Mouse (Mus musculus) myocyte (in vitro differentiated cells): ENCODE measurements around the gene Arhgap6. TPM values are rescaled to one million over a fixed set of nuclear protein-coding genes. Genes with fewer than 3 reads are reported as not detected.
"Not testable (repeated sequence)": the region's sequence is repeated elsewhere in the genome, so short reads cannot be mapped to it uniquely, and the experiment has no call there.

Source experiments
- H3K27me3 ChIP-seq: one replicate; pipeline ENCODE4 v1.6.1; 2011; ENCODE audit not compliant: control insufficient read depth, insufficient read depth, insufficient read length
- H3K36me3 ChIP-seq: one replicate; pipeline ENCODE4 v1.6.1; 2011; ENCODE audit not compliant: control insufficient read depth, insufficient read depth
- H3K4me2 ChIP-seq: one replicate; pipeline ENCODE4 v1.6.1; 2011; ENCODE audit warnings: low read depth, control low read depth
- H3K4me3 ChIP-seq: one replicate; pipeline ENCODE4 v1.5.1; 2011; ENCODE audit warnings: mild to moderate bottlenecking, control low read depth, moderate library complexity
- H3K79me2 ChIP-seq: one replicate; pipeline ENCODE4 v1.6.1; 2011; ENCODE audit not compliant: control insufficient read depth, insufficient read depth
- H3ac ChIP-seq: one replicate; pipeline ENCODE4 v1.6.1; 2011; ENCODE audit not compliant: control insufficient read depth, insufficient read length
- CEBPB ChIP-seq: IDR thresholded peaks from 2 replicates; pipeline ENCODE4 v1.6.1; 2011; ENCODE audit warnings: mild to moderate bottlenecking, moderate library complexity; ENCODE audit not compliant: poor library complexity, insufficient read depth, severe bottlenecking
- E2F4 ChIP-seq: IDR thresholded peaks from one replicate; pipeline ENCODE4 v1.6.1; 2011; ENCODE audit warnings: mild to moderate bottlenecking, control low read depth, moderate library complexity; ENCODE audit not compliant: insufficient read depth
- MAX ChIP-seq: IDR thresholded peaks from one replicate; pipeline ENCODE4 v1.6.1; 2011; ENCODE audit warnings: low read depth, mild to moderate bottlenecking, control low read depth
- MYOD1 ChIP-seq, 3 experiments: IDR thresholded peaks; one replicate each; pipeline ENCODE4 v1.6.1; 2011; ENCODE audit warnings: control low read depth in 2 of 3, low read depth in 2 of 3, mild to moderate bottlenecking in 2 of 3, moderate library complexity in 1 of 3; ENCODE audit not compliant: insufficient read length in 2 of 3, control insufficient read depth in 1 of 3
- MYOG ChIP-seq, 3 experiments: IDR thresholded peaks; one replicate each; pipeline ENCODE4 v1.6.1; 2011; ENCODE audit warnings: control low read depth in 2 of 3, low read depth in 2 of 3, mild to moderate bottlenecking in 2 of 3; ENCODE audit not compliant: insufficient read length in 2 of 3, control insufficient read depth in 1 of 3, insufficient read depth in 1 of 3
- POLR2A ChIP-seq: IDR thresholded peaks from one replicate; pipeline ENCODE4 v1.6.1; 2011; ENCODE audit warnings: low read depth, mild to moderate bottlenecking, control low read depth, moderate library complexity; ENCODE audit not compliant: insufficient read length
- POLR2AphosphoS2 ChIP-seq: IDR thresholded peaks from one replicate; pipeline ENCODE4 v1.6.1; 2011; ENCODE audit warnings: low read depth, control low read depth; ENCODE audit not compliant: insufficient read length
- REST ChIP-seq: IDR thresholded peaks from one replicate; pipeline ENCODE4 v1.6.1; 2011; ENCODE audit warnings: mild to moderate bottlenecking, control low read depth, moderate library complexity; ENCODE audit not compliant: insufficient read depth, insufficient read length
- SRF ChIP-seq: IDR thresholded peaks from one replicate; pipeline ENCODE4 v1.6.1; 2011; ENCODE audit warnings: low read depth; ENCODE audit not compliant: control insufficient read depth, insufficient read length
- TCF12 ChIP-seq: IDR thresholded peaks from one replicate; pipeline ENCODE4 v1.6.1; 2011; ENCODE audit warnings: mild to moderate bottlenecking, control low read depth; ENCODE audit not compliant: poor library complexity, insufficient read depth, severe bottlenecking
- TCF3 ChIP-seq: IDR thresholded peaks from one replicate; pipeline ENCODE4 v1.6.1; 2011; ENCODE audit warnings: low read depth, control low read depth; ENCODE audit not compliant: insufficient read length
- USF1 ChIP-seq: IDR thresholded peaks from one replicate; pipeline ENCODE4 v1.6.1; 2011; ENCODE audit warnings: low read depth, mild to moderate bottlenecking, control low read depth, moderate library complexity
- polyA plus RNA-seq: library from polyadenylated mRNA; unstranded; fragments of >200 nt; fragmentation: generic; extraction: Trizol; gene quantifications from one replicate; pipeline ENCODE4 v1.2.1, GENCODE M21; 2012; ENCODE audit warnings: missing spikeins

Arhgap6 gene
- polyA plus RNA-seq, 1 experiment = 0.40 TPM

DNA sequence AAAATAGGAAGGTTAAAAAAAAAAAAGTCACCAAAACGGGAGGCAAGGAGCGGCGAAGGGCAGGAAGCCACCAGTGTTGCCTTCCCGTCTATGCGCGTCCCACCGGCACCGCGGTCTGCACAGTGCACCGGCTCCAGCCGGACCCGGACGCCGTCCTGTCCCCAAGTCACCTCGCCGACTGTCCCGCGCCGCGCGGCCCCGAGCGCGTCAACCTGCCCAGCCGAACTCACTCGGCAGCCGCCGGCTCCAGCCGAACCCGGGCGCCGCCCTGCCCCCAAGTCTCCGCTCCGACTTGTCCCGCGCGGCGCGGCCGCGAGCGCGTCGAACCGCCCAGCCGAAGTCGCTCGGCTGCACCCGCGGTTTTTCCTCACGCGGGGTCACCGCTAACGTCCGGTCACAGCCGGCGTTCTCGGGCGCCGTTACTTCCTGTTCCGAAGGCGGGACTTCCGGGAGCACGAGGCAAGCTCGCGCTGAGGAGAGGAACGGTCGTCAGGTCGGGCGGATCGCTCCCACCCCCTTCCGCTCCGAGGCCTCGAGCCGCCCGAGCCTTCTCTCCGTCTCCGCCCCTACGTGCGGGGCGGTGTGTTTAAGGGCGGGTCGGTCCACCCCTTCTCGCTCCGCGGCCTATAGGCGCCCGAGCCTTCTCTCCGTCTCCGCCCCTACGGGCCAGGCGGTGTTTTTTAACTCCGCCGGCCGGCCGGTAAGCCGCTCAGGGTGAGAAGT lies 525.2 kb downstream of the Arhgap6 start, which contains the start of gene Hccs:
Hccs (minus strand) TSS at position 428 of the 723 bp plus-strand sequence.
- Histone ChIP-seq H3ac (peak within 1 kb of the TSS; percentile 49), H3K27me3 (no peaks in the 10 kb centered on the region), H3K36me3 (peaks cover 8% of the 10 kb centered on the region), H3K4me3 (peak within 1 kb of the TSS; percentile 40), H3K79me2 (no peaks in the 10 kb centered on the region), H3K4me2 (peak within 1 kb of the TSS; percentile 75)
- TF ChIP-seq MYOD1 (IDR thresholded peaks at IDR 0.05; ENCODE audit: control insufficient read depth in 1 of 3, insufficient read length in 2 of 3, low read depth in 2 of 3) = peak in 1 of 3 experiments; percentile 11
- TF ChIP-seq POLR2A = peak; percentile 50
- TF ChIP-seq MAX = no peak
- peak; percentile 80 for TF ChIP-seq E2F4

DNA sequence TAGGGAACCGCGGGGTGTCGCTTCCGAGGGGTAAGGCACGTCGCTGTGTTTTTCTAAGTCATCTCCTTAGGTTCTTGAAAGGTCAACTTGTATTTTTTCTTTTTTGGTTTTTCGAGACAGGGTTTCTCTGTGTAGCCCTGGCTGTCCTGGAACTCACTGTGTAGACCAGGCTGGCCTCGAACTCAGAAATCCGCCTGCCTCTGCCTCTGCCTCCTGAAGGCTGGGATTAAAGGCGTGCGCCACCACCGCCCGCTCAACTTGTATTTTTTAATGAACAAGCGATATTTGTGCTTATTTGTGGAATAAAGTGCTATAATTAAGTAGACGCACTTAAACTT lies 525.7 kb downstream of the Arhgap6 start:
- H3K79me2 ChIP-seq = not testable (repeated sequence)

DNA sequence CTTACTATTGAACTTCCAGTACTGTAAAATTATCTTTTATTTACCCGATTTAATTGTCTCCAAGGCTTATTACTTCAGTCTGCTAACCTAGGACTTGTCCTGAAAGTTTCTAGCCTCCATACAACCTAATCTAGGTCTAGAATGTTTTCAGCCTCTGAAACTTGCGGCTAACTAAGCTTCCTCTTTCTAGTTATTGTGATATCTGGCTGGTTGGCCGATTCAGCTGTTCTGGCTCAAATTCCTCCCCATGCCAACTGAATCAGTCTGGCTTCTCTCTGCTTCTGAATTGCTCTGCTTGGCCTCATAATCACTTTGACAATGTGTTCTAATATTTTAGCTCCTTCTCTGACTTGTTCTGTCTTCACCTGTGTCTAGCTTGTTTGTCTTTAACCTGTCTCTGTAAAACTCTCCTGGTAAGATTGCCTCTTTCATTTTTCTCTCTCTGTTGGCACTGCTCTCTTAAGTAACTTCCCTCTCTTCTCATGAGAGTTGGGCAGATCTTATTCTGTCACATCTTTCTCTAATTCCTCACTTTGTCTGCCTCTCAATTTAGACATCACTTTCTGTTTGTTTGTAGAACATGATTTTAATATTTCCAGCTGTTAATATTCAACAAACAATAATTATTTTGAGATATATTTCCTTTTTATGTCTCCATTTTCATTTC lies 531.2 kb downstream of the Arhgap6 start:
- TF ChIP-seq E2F4 (no peak), CEBPB (no peak), POLR2AphosphoS2 (no peak), POLR2A (no peak), USF1 (no peak), MAX (no peak), MYOD1 (IDR thresholded peaks at IDR 0.05; ENCODE audit: control insufficient read depth in 1 of 3, insufficient read length in 2 of 3, low read depth in 2 of 3) (no peak), SRF (no peak), MYOG (IDR thresholded peaks at IDR 0.05; ENCODE audit: control insufficient read depth in 1 of 3, insufficient read depth in 1 of 3, insufficient read length in 2 of 3, low read depth in 2 of 3) (no peak), TCF3 (no peak), REST (no peak), TCF12 (no peak)
- H3K4me3 ChIP-seq = no peak overlapping the region
- H3K79me2 ChIP-seq = no peaks in the 10 kb centered on the region
- no peaks in the 10 kb centered on the region for H3K27me3 ChIP-seq
- H3K36me3 ChIP-seq = no peaks in the 10 kb centered on the region
- no peak overlapping the region for H3ac ChIP-seq
- no peak overlapping the region for H3K4me2 ChIP-seq

More for the DNA sequence above, 525.7 kb downstream of the Arhgap6 start:
- Histone ChIP-seq H3ac (peak overlapping the region; percentile 49), H3K4me3 (peak overlapping the region; percentile 40), H3K4me2 (peak overlapping the region; percentile 48)
- H3K27me3 ChIP-seq, H3K36me3 ChIP-seq: not testable (repeated sequence)

DNA sequence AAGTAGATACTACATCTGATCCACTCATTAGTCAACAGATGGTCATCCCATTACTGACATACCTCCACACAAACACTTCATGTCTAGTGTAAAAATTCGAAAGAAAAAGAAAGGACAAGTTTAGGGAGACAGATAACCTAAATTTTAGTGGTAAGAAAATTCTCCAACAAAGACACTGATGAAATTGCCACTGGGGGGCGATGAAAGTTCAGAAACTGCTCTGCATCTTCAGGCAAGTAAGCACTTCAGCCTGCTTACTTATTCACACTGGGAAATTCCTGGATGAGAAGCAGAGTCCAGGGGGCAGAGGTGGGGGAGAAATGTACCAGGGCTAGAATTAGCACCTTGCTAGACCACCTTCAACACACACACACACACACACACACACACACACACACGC lies 537.4 kb downstream of the Arhgap6 start:
- H3K79me2 ChIP-seq = no peaks in the 10 kb centered on the region
- H3ac ChIP-seq = no peak overlapping the region
- no peaks in the 10 kb centered on the region for H3K27me3 ChIP-seq
- no peak for TF ChIP-seq CEBPB
- no peak for TF ChIP-seq SRF
- no peak for TF ChIP-seq TCF12
- TF ChIP-seq MAX = no peak
- no peak for TF ChIP-seq MYOG (IDR thresholded peaks at IDR 0.05; ENCODE audit: control insufficient read depth in 1 of 3, insufficient read depth in 1 of 3, insufficient read length in 2 of 3, low read depth in 2 of 3)
- TF ChIP-seq TCF3 = no peak
- no peak for TF ChIP-seq USF1
- TF ChIP-seq E2F4 = no peak
- no peak for TF ChIP-seq POLR2AphosphoS2
- no peak for TF ChIP-seq MYOD1 (IDR thresholded peaks at IDR 0.05; ENCODE audit: control insufficient read depth in 1 of 3, insufficient read length in 2 of 3, low read depth in 2 of 3)
- no peak for TF ChIP-seq REST
- TF ChIP-seq POLR2A = no peak
- no peak overlapping the region for H3K4me2 ChIP-seq
- H3K36me3 ChIP-seq = no peaks in the 10 kb centered on the region
- H3K4me3 ChIP-seq = no peak overlapping the region

DNA sequence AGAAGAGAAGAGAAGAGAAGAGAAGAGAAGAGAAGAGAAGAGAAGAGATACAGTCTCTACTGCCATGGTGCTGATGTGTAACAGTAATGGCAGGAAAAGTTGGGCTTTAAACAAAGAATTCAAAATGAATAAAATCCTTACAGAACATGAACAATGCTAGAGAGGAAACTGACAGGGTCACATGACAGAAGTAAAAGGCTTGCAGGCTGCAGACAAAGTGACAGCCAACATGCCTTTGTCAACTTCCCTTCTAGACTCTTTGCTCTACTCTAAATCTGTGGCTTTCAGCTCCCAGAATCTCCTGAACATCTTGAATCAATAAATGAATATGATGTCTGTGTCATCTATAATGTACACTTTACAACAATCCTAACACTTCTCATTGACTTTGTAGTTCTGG lies 542.7 kb downstream of the Arhgap6 start:
- Histone ChIP-seq H3K36me3 (no peaks in the 10 kb centered on the region), H3K4me3 (no peak overlapping the region), H3K27me3 (no peaks in the 10 kb centered on the region), H3K4me2 (no peak overlapping the region), H3ac (no peak overlapping the region), H3K79me2 (no peaks in the 10 kb centered on the region)
- TF ChIP-seq CEBPB (no peak), SRF (no peak), POLR2A (no peak), MYOD1 (IDR thresholded peaks at IDR 0.05; ENCODE audit: control insufficient read depth in 1 of 3, insufficient read length in 2 of 3, low read depth in 2 of 3) (no peak), MYOG (IDR thresholded peaks at IDR 0.05; ENCODE audit: control insufficient read depth in 1 of 3, insufficient read depth in 1 of 3, insufficient read length in 2 of 3, low read depth in 2 of 3) (no peak), USF1 (no peak)
